Mouse (Mus musculus): ENCODE measurements around the gene Kcnh1.

Gene Kcnh1

GRCm38 (mm10) chr1:192457037-192457436 lies 266.5 kb downstream of the Kcnh1 start:
- DNase-seq (ENCODE audit: low read depth, low spot score): no peak

- DNase-seq (ENCODE audit: low read depth, low spot score): no peak
Observed at GRCm38 (mm10) chr1:192457526-192458206, 267.1 kb downstream of the Kcnh1 start.

- DNase-seq (ENCODE audit: low read depth, low spot score): no peak
Observed at GRCm38 (mm10) chr1:192463732-192464131, 273.2 kb downstream of the Kcnh1 start.

- no peak for DNase-seq (ENCODE audit: low read depth, low spot score)
Observed at GRCm38 (mm10) chr1:192472366-192472765, 281.8 kb downstream of the Kcnh1 start.

- no peak for DNase-seq (ENCODE audit: low read depth, low spot score)
Observed at GRCm38 (mm10) chr1:192473134-192473533, 282.6 kb downstream of the Kcnh1 start.

GRCm38 (mm10) chr1:192476704-192477103 lies 286.1 kb downstream of the Kcnh1 start:
- DNase-seq (ENCODE audit: low read depth, low spot score): no peak

GRCm38 (mm10) chr1:192477556-192477955 lies 287.0 kb downstream of the Kcnh1 start:
- no peak for DNase-seq (ENCODE audit: low read depth, low spot score)

GRCm38 (mm10) chr1:192478176-192478575 lies 287.6 kb downstream of the Kcnh1 start:
- no peak for DNase-seq (ENCODE audit: low read depth, low spot score)

- no peak for DNase-seq (ENCODE audit: low read depth, low spot score)
Observed at GRCm38 (mm10) chr1:192480072-192480784, 289.7 kb downstream of the Kcnh1 start.

GRCm38 (mm10) chr1:192481446-192481845 lies 290.9 kb downstream of the Kcnh1 start:
- DNase-seq (ENCODE audit: low read depth, low spot score): no peak

GRCm38 (mm10) chr1:192485030-192485429 lies 294.5 kb downstream of the Kcnh1 start:
- DNase-seq (ENCODE audit: low read depth, low spot score): no peak

GRCm38 (mm10) chr1:192487571-192487970 lies 297.0 kb downstream of the Kcnh1 start:
- no peak for DNase-seq (ENCODE audit: low read depth, low spot score)

- DNase-seq (ENCODE audit: low read depth, low spot score): no peak
Observed at GRCm38 (mm10) chr1:192489908-192490825, 299.6 kb downstream of the Kcnh1 start.

- DNase-seq (ENCODE audit: low read depth, low spot score): no peak
Observed at GRCm38 (mm10) chr1:192497505-192497904, 306.9 kb downstream of the Kcnh1 start.

GRCm38 (mm10) chr1:192502016-192502415 lies 311.4 kb downstream of the Kcnh1 start:
- no peak for DNase-seq (ENCODE audit: low read depth, low spot score)

GRCm38 (mm10) chr1:192502835-192503234 lies 312.3 kb downstream of the Kcnh1 start:
- DNase-seq (ENCODE audit: low read depth, low spot score): no peak

GRCm38 (mm10) chr1:192503651-192504050 lies 313.1 kb downstream of the Kcnh1 start:
- DNase-seq (ENCODE audit: low read depth, low spot score): no peak

GRCm38 (mm10) chr1:192512821-192513220 lies 322.2 kb downstream of the Kcnh1 start:
- DNase-seq (ENCODE audit: low read depth, low spot score): no peak

GRCm38 (mm10) chr1:192515373-192515772 lies 324.8 kb downstream of the Kcnh1 start:
- DNase-seq (ENCODE audit: low read depth, low spot score): no peak

GRCm38 (mm10) chr1:192519713-192520112 lies 329.1 kb downstream of the Kcnh1 start:
- DNase-seq (ENCODE audit: low read depth, low spot score): no peak

GRCm38 (mm10) chr1:192520836-192521435 lies 330.4 kb downstream of the Kcnh1 start:
- DNase-seq (ENCODE audit: low read depth, low spot score): no peak

Data from retina, adult 2 months (tissue).